Mouse (Mus musculus) embryo, embryonic 10.5 days (tissue): ENCODE data around the gene Dusp10.

Experiments used
- DNase-seq: peaks from one replicate; pipeline ENCODE4 v3.0.0-alpha.2; 2015; ENCODE audit warnings: low spot score

Gene Dusp10

DNA sequence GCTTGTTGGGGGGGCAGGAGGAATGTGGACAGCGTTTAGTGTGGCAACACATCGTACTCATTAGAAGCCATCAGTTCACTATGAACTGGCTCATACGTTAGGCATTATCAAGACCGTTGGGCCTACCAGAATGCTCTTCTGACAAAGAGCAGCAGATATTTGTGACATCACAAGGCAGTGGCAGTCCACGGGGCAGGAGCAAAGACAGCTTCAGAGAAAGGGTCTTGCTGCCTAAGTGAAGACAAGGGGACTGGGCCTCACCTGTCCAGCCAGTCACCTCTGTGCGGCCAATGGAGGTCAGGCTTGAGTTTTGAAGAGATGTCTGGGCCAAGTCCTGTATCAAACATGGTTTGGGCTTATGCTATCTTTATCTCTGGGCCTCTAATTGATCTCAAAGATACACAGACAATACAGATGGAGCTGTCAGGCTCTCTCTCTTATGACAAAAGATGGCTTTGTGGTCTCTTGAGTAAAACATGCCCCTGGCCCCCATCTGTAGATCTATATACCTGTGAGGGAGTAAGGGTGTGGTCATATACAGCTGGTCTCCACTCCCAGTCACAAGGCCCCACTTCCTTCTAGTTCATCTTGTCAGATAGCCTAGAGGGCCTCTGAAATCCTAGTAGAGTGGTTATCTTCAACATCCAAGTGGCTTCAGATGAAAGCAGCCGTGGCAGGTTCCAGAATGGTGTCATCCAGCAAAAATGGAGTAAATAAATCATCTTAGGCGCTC is 17.1 kb downstream of the Dusp10 start:
- no peak for DNase-seq

DNA sequence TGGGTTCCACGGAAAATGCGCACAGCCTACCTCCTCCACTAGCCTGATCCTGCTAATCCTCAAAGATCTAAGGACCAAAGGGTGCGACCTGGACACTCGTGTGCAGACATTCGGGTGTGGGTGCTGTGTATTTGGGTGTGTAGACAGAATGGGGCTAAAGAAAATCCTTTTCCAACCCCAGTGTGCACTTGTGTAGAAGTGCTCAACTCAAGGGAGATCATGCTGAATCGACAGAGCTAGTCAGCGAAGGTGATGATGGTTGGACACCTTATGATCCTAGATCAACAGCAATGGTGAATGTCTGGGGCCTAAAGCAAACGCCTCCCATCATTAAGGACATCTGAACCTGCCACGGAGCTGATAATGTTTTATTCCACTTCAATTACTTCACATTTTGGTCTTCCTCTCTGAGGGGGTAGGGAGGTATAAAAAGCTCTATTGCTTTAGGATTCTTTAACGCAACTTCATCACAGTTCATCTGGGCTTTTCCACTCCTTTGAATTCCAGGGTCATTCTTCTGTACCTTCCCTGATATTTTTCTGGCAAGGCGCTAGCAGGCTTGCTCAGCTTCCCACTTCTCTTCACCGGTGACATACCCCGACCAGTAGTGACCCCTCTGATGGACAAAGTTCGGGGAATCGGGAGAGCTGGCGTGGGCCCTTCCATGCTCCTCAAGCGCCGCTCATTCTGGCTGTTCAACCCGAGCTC is 19.7 kb downstream of the Dusp10 start:
- DNase-seq: peak; percentile 59

DNA sequence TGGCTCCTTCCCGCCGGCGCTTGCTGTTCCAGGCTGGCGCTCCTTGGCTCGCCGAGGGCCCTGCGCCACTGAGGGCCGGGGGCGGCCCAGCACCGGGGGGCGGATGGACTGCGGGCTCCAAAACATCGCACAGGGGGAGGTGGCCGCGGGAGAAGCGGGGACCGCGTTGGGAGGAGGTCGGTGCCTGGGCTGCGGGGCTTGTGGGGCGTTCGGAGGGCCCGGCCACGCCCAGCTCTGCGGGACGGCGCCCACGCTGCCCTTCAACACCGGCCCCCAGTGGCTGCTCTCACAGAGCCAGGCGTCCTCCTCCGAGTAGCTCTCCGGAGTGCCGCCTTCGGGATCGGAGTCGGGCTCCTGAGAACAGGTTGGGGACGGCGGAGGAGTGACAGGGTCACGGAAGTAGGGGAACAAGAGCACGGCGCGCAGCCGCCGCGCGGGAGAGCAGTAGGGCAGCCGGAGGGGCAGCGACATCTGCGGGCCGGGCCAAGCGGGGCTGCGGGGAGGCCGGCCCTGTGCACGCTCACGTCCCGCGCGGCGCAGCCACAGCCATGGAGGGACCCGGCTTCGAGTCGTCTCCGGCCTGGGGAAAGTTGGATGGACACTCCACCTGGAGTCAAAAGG is 20.4 kb downstream of the Dusp10 start:
- peak; percentile 68 for DNase-seq

DNA sequence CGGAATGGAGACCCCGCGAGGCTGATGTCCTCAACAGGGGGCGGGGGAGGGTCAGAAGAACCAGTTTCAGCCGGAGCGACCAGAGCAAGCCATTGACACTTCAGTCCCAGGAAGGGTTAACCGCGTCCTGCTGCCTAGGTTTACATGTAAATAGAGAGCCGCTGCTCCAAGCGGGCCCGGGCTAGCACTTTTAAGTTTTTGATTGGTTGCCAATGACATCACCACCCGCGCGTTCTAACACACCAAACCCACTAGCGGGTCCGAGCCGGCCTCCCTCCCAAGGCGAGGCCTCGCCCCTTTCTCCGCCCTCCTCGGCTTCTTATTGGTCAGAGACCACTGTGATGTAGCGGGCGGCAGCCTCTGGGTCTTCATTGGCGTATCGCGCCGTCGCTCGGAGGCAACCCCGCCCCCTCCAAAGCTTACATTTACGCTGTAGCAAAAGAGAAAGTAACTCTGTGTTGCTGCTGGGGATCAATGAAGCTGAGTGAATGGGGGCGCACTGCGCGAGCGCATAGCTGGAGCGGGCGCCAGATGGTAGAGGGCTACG is 21.0 kb downstream of the Dusp10 start, which contains the start of gene 1700056E22Rik:
Gene 1700056E22Rik (minus strand): TSS at position 291 of the 547 bp plus-strand sequence.
- DNase-seq: peak; percentile 100

DNA sequence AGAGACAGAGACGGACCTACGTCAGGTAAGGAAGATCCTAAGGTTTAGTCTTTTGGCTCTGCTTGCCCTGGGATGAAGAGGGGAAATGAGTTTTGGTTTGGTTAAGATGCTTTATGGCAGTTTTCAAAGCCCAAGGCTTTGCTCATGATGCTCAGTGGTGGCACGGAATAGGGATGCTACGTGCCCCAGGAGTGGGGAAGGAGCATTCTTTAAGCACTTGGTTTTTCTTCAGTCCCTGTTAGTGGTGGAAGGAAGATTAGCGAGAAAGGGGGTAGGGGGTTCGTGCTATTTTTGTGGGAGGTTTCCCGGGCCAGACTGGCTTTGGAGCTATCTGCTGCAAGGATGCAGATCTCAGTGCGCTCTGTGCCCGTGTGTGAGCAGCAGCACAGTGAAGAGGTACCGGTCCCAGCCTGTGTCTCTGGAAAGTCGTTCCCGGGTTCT is 21.7 kb downstream of the Dusp10 start:
- peak; percentile 64 for DNase-seq

DNA sequence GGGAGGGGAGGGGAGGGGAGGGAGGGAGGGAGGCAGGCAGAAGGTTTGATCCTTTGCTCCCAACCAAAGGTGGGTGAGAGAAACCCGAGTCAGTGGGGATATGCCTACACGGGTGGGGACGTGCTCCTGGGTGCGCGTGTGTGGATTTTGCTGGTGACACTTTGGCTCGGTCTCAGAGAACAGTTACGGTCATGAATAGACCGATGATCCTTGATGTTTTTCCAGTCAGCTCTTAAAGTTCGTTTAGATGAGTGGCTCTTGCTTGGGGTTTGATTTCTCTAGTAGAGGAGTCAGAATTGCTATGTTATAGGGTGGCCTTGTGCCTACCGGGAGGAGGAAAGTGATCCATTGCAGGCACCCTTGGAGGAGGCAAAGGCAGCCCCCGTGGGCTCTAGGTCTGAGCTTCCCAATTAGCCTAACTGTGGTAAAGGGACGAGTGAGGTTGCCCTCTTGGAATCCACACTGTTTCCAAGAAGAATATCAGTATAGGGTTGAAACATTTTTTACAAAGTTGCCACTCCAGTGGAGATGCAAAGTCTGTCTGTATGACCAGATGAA is 22.3 kb downstream of the Dusp10 start:
- DNase-seq: no peak

DNA sequence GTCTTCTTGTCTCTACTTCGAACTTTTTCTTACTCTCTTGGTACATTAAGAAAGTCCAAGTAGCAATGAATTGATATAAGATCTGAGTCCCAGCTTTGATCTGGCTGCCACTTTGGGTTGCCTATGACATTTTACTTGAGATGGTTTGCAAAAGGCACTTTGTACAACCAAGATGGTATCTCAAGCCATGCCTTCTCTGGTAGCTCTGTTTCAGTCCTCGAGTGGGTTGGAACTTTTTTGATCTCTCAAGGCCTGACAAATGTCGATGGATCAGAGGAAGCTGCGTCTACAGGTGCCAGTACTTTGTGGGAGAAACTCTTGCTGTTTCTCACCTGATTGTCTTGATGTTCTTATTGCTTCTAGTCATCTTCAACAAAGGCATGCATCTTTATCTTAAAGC is 24.7 kb downstream of the Dusp10 start:
- no peak for DNase-seq

DNA sequence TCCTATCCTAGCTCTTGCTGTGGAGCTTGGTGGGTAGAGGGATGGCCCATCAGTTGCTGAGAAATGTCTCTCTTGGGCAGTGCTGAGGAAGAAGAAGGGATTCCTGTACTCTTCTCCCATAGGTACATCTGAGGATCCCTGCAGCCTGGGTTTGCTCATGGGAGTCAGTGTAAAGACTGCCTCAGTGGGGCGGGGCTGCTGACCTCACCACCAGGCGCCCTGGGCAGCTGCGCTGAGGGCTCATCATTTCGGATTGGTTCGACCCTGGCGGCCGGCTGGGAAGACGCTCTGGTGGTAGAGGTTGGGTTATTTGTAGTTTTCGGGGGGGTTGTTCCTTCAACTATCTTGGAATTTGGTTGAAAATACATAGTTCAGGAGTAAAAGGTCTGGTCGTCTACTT is 26.2 kb downstream of the Dusp10 start:
- DNase-seq: no peak

DNA sequence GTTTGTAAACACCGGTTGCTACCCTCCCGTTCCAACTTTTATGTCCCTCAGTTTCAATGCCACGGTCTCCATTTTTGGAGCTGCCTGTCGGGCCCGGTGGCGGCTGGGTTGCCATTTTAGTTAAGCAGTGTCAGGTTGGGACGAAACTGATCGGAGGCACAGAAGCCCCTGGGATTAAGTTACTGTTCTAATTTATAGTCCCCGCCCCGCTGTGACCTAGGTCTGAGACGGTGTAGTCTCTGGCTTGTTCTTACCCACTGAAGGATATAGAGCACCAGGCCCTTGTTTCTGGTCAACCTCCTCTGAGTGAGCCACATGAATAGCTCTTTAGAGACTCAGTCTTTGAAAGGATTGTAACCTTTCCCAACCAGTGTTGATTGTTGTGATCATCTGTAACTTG is 27.1 kb downstream of the Dusp10 start:
- no peak for DNase-seq

DNA sequence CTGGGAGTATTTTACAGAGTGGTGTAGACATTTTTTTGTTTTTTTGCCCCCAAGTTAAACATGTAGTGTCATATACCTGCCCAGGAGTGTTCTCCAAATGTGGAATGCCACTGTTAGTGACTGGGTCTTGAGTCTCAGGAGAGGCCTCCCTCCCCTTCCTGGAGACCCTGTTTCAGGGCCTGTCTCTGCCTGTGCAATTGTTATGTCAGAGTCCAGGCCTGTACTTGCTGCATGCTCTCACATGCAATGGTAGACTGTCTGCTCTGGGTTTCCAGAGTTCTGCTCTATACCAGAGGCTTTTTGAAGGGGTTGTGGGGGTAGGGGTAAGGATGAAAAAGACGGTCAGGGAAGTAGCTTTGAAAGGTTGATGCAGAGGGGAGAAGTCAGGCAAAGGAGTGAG is 27.8 kb downstream of the Dusp10 start:
- DNase-seq: no peak

DNA sequence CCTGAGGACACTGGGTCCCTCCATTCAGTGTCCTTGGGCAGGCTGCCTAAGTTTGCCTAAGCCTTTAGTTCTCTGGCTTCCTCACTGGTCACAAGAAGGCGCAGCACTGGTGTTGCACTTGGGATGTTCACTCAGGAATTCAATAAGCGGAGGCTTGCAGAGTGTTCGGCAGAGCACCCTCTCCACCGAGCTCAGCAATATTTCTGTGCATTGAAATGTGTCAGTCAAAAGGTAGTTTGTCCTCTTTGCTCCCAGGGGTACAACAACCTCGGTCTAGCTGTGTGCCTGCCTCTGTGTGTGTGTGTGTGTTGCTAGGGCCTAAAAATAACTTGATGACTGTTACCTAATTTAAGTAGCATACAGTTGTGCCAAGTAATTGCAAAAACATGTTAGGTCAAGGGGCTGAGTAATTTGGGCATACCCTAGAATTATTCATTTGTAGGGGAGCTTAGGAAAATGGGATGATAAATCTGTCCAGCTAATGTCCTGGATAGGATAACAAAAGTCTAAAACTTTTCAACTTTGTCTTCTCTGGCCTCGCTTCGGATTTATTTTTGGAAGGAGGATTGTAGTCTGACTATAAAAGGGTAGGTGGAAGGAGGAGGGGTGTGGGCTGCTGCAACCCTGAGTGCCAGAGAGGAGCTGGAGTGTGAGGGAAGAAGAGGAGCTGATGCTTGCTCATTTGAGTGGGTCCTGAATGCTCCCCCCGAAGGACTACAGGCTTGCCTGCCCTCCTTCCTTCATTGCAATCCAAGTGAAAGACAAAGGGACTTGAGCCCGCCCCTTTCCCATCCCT is 28.9 kb downstream of the Dusp10 start:
- no peak for DNase-seq

DNA sequence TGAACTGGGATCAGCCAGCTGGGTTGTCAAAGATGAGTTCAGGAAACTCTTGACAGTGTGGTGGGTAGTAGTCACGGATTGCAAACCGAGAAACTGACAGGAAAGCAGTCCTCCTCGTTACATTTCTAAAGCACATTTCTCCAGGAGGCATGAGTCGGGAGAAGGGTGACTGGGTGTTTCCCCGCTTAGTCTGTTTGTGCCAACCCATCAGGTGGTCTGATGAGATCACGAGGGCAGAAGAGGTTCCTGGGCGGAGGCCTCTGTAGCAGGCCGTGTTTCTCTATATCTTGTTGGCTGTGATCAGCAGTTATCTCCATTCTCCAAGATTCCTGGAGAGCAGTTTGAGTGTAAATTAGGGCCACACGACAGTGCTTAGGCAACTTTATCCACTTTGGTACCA is 29.6 kb downstream of the Dusp10 start:
- no peak for DNase-seq

DNA sequence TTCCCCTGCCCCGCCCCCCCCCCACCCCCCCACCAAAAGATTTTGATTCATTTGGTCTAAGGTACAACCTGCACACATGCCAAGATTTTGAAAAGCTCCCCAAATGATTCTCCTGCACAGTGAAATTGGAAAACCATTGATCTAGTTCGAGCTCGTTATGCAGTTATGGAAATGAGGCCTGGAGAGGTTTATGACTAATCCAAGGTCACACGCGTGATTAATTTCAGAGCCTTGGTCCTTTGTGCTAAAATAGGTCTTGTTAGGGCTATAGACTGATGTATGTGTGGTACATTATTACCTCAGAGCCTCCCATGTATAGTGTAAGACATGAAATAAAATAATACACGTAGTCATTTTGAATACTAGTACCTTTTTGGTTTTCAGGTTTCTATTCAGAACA is 30.3 kb downstream of the Dusp10 start:
- no peak for DNase-seq

DNA sequence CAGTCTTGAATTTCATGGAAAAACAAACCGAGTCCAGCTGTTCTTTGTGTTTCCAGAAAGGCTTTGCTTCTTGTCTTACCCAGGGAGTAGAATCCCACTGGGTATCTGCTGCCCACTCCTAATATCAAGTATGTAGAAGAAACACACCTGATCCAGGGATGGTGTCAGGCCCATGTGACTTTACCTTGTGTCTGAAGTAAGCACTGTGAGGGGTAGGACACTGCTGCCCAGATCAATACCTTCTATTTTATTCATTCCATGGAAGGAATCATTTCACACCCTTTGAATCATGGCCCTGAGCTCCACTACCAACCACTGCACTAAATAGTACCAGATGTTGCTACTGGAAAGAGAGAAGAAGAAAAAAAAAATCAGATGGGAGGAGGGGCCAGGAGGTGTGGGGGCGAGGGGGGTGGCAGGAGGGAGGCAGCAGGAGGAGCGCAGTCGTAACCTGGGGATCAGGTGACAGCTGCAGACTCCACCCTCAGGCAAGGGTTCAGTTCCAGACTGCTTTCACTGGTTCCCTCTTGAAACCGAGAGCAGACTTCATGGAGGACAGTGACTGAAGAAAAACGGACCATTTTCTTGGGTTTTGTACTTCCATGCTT is 33.1 kb downstream of the Dusp10 start:
- peak; percentile 64 for DNase-seq

DNA sequence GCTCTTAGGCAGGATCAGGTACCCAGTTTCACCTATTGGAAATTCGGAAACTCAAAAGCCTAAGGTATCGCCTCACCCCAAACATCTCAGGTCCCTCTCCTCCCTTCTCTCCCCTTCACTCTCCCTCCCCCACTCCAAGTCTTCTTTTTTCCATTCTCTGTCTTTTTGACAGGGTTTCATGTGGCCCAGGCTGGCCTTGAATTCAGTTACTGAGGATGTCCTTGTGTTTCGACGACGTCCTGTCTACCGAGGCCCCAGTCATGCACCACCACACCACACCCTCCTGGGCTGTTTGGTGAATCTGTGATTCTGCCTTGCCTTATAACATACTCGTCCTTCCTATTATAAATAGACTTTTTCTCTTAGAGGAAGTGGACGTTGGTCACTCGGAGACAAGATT is 34.7 kb downstream of the Dusp10 start:
- no peak for DNase-seq

DNA sequence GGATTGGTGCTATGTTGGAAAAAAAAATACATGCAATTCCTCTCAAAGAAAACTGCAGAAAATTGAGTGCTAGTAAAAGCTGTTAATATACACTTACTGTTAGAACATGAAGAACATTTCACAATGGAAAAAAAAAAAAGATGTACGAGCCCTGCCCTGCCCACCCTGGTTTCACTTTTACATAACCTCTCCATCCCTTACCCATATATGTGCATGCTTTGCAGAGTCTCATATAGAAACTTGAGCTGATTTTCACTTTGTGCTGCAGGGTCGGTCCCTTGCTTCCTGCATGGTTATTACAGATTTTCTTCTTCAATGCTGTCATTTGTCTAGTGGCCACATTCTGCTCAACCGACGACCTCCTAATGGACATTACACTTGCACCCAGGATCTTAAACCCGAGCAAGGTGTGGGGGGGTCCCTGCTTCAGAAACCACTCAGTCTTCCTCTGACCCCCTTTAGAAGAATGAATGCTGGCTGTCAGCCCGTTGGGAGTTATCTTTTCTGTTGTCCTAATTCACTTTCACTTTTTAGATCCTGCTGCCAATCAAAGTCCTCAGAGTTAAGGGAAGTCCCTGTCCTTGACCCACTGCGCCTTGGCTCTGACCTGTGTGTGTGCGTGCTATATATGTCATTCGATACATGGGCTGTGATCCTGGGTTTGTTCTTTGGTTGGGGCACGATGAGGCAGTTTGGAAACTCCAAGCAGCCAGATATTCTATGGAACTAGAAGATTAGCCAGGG is 35.7 kb downstream of the Dusp10 start:
- DNase-seq: no peak

DNA sequence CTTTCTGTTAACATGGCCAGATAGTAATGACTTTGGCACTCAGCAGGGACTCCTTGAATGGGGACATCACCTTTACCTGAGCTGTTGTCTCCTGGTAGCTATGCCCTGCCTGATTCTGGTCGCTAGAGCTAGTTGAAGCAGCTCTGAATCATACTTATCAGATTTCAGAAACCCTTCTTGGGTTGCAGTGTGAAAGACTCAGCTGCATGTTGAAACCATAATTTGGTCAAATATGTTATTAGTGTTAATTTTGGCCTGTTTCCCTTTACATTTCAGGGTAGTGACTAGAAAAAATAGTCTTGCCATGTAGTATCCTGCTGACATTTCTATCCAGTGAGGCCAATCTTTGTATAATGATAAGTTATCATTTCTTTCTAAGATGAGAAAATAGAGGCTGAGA is 38.2 kb downstream of the Dusp10 start:
- DNase-seq: no peak

DNA sequence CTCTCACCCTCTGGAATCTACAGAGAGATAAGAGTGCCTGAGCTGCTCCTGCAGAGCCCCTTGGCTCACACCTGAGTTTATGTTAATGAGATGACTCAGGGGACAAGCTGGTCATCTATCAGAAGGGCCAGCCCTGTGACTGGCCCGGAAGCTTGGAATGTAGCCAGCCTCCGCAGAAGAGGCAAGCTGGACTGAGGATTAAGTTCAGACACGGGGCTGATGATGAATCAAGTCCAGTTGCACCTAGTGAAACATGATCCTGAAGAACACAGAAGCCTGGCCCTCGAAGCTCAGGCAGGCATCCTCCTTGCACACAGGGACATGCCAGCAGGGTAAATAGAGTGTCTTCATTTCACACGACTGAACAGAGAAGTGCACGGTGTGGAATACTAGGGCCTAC is 38.7 kb downstream of the Dusp10 start:
- no peak for DNase-seq

DNA sequence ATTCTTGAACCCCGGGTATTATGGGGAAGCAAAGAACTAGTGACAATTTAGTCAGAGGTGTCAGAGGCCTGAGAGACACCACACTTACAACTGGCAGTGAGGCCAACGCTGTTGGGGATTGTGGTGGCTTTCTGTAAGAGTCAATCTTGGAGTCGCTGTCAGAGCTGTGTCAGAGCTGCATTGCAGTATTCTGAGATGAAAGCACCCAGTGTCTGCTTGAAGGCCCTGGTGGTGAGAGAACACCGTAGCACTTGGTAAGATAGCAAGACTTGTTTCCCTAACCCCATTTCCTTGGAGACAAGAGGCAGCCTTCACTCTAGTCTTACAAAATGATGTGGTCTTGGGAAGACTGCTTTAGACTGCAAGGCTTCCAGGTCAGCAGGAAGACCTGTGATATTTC is 39.2 kb downstream of the Dusp10 start:
- no peak for DNase-seq

DNA sequence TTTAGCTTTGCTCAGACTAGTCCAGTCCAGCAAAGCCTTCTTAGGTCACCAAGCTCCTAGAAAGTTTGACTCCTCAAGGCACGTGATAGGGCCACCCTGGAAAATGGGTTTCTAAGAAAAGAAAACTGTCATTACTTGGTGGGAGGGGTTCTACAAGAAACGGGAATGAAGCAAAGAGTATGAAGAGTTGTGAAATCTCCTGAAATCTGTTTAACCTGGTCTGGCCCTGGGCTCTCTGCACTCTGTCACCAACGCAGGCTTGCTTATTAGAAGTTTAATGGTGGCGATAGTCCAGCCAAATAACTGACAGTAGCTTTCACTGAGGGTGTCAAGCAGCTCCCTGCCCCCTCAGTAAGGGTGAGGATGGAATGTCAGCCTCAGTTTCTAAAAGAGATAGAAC is 40.0 kb downstream of the Dusp10 start:
- DNase-seq: no peak

DNA sequence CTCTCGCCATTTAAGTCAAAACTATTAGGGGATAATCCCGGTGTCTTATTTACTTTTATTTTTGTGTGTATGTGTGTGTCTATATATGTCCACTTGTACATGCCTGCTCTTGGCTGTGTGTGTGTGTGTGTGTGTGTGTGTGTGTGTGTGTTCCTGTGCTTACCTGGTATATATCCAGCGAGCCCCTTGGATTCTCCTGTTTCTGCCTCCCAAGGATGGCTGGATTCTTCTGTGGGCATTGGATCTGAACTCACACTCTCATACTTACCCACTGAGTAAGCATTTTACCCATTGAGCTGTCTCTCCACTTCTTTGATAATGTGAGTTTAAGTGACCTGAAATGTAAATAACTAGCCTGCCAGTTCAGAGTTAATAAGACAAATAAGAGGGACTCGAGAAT is 40.6 kb downstream of the Dusp10 start:
- no peak for DNase-seq
